Mouse (Mus musculus): ENCODE measurements around the gene Tsfm.

- TF ChIP-seq GATA1 (IDR thresholded peaks at IDR 0.05; ENCODE audit: borderline replicate concordance, low read length) (no peak), FLI1 (IDR thresholded peaks at IDR 0.05; ENCODE audit: low read length) (no peak)
These were observed 45.1 kb downstream of the Tsfm start for GRCm38 (mm10) chr10:126985579-126985978.

All from megakaryocyte, embryonic 14.5 days (primary cell).